Mouse (Mus musculus): Measurements from ENCODE around the gene Nfe2l2.

Gene Nfe2l2

GRCm38 (mm10) chr2:75685458-75685861 lies 19.0 kb downstream of the Nfe2l2 start:
- no peak for DNase-seq (ENCODE audit: low spot score in 2 of 2)

- DNase-seq (ENCODE audit: low spot score in 2 of 2): no peak
Observed at GRCm38 (mm10) chr2:75684526-75684925, 19.9 kb downstream of the Nfe2l2 start.

DNA sequence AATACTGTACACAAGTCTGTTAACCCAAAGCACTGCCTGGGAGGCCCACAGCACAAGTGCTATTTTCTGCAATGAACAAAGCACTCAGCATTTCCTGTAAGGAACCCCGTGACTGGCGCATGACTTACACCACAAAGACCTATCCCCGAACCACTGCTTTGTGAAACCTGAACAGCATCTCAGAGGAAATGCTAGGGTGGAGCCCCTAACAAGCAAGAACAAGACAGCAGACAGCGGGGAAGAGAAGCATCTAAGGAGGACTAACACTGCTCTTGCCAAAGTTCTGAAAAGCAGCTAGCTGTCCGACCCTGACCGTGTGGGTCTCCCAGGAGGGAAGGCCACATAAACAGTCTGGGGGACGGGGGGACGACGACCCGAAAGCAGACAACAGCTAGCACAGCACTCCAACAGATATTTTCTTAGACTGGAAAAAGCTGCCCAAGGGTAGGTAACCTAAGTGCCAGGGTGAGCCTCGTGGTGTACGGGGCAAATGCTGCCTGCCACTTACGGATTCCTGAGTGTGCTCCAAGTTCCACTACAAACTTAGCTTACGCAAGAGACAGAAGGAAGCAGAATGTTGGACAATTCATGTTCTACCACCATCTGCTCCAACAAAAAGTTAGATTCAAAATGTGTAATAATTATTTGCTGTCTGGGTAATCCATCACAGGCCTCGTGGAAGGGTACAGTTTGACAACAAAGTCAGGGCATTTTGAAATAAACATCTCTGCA lies 21.3 kb downstream of the Nfe2l2 start:
- DNase-seq (ENCODE audit: low spot score in 2 of 2): no peak

DNA sequence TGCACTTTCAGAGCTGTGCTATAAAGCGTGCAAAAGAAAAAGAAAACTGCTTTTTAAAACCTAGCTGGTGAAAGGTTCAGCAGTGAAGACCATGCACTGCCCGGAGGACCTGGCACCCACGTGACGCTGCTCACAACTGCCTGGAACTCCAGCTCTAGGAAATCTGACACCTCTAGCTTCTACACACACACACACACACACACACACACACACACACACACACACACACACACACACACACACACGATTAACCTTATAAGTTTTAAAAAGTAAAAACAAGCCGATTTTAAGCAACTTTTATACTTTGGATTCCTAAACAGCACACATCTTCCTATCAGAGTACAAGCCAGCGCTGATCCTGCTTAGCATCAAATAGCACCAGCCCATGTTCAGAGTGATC lies 23.0 kb downstream of the Nfe2l2 start:
- no peak for DNase-seq (ENCODE audit: low spot score in 2 of 2)

- DNase-seq (ENCODE audit: low spot score in 2 of 2): no peak
Observed at GRCm38 (mm10) chr2:75679947-75680346, 24.5 kb downstream of the Nfe2l2 start.

DNA sequence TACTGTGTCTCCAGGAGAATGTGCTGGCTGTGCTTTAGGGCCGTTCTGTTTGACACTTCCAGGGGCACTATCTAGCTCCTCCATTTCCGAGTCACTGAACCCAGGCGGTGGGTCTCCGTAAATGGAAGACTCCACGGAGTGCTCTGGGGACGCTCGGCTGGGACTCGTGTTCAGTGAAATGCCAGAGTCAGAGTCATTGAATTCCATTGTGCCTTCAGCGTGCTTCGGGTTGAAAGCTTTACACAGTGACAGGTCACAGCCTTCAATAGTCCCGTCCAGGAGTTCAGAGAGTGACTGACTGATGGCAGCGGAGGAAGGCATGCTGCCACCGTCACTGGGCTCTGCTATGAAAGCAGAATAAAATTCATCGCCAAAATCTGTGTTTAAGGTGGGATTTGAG lies 27.9 kb downstream of the Nfe2l2 start:
- DNase-seq (ENCODE audit: low spot score in 2 of 2): no peak

- DNase-seq (ENCODE audit: low spot score in 2 of 2): no peak
Observed at GRCm38 (mm10) chr2:75672561-75672960, 31.9 kb downstream of the Nfe2l2 start.

GRCm38 (mm10) chr2:75671337-75671660 lies 33.1 kb downstream of the Nfe2l2 start:
- no peak for DNase-seq (ENCODE audit: low spot score in 2 of 2)

DNA sequence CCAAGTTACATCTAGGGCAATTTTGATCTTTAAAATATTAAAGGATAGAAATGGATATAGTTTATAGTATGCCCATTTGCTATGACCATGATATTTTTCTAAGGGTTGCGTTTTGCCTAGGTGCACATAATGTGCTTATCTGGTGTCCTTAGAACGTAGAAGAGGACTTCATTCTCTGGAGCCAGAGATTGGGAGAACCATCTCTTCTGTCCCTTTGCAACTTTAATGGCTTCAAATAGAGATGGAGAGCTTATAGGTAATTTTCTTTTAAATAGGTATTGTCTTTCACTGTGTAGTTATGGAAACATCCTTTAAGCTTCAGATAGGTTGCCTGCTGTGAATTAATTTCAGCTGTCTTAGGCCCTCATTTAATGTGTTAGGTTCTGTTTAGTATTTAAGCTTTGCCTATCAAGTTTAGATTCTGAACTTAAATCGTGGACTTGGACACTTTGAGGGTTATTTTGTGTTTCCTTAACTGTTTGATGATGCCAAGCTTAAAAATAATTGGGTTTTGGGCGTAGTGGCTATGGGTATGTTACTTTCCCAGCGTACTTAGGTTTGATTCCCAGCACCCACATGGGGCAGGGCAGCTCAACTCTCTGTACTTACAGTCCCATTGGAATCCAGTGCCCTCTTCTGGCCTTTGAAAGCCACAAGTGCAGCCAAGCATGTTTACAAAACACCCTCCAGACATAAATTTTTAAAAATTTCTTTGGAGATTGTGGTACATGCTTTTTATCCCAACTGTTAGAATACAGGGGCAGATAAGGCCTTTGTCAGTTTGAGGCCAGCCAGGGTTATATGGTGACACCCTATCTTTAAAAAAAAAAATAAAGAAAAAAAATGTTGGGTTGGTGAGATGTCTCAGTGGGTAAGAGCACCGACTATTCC lies 33.8 kb downstream of the Nfe2l2 start:
- no peak for DNase-seq (ENCODE audit: low spot score in 2 of 2)

DNA sequence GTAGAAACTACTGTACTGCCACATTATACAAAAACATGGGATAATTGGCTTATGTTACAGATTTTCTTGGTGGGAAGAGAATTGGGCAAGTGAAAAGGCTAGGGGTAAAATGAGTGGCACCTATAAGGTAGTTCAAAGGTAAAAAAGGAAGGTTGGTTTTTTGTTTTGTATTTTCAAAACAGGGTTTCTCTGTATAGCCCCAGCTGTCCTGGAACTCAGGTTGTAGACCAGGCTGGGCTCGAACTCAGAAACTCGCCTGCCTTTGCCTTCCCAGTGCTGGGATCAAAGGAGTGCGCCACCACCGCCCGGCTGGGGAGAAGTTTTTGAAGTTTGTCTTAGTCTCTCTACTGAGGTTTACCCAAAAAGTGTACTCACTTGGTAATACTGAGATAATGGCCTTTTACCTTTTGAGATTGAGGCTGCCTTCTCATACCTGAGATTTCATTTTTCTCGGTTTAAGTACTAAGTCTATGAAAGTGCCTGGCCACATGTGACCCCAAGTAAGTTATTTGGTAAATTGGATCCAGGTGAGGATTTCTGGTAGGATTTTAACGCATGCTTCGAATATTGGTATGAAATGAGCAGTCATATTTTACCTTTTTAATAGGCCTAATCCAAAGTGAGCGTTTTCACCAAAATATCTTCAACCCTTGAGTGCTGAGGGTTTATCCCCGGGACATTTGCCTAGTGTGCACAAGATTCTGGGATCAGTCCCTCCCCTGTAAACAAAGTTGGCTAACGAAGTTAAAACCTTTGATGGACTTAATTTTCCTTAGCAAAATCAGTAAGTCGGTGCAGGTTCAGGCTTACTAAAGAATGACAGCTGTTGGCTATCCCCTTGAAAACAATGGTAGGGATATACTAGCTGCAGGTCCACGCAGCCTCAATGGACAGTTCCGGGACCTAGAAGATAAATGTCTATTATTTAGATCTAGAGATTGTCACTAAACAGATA lies 34.7 kb downstream of the Nfe2l2 start:
- no peak for DNase-seq (ENCODE audit: low spot score in 2 of 2)

DNA sequence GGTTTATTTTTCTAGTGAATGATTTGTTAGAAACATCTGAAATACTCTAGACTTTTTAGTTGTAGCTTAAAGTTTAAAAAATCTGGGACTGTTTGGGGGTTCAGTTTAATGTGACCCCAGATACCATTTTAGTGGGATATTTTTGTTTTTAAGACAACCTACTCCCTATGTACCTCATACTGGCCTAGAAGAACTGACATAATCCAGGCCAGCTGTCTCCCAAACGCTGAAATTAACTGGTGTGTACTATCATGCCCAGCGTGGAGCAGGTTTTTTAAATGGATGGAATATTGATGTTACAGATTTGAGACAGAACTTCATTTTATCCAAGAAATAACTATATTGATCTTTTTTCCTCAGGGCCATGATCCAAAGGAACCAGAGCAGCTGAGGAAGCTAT lies 43.3 kb downstream of the Nfe2l2 start:
- DNase-seq (ENCODE audit: low spot score in 2 of 2): no peak

- DNase-seq (ENCODE audit: low spot score in 2 of 2): no peak
Observed at GRCm38 (mm10) chr2:75660255-75660948, 44.0 kb downstream of the Nfe2l2 start.

- DNase-seq (ENCODE audit: low spot score in 2 of 2): peak; percentile 91 to 92
Observed at GRCm38 (mm10) chr2:75659629-75659960, 44.8 kb downstream of the Nfe2l2 start.

- DNase-seq (ENCODE audit: low spot score in 2 of 2): peak; percentile 99 to 100
Observed at GRCm38 (mm10) chr2:75658727-75659628, 45.5 kb downstream of the Nfe2l2 start, which contains the start of gene Hnrnpa3. Gene Hnrnpa3 (plus strand): TSS chr2:75659261.

- no peak for DNase-seq (ENCODE audit: low spot score in 2 of 2)
Observed at GRCm38 (mm10) chr2:75657907-75658691, 46.3 kb downstream of the Nfe2l2 start.

- no peak for DNase-seq (ENCODE audit: low spot score in 2 of 2)
Observed at GRCm38 (mm10) chr2:75656924-75657323, 47.5 kb downstream of the Nfe2l2 start.

DNA sequence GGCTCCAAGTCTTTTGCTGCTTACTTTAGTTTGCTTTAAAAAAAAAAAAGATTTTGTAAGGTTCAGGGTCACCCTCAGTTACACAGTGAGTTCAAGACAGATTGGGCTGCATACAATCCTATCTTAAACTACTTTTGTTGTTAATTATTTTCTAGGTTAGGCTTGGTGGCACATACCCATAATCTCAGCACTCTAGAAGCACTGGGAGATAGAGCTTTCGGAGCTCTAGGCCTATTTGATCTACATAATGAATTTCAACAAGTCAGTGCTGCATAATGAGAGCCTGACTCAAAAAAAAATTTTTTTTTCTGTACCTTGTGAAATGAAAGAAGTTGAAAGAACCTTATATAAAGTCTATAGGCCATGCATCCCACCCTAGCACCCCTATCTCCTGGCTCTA lies 49.8 kb downstream of the Nfe2l2 start:
- no peak for DNase-seq (ENCODE audit: low spot score in 2 of 2)

DNA sequence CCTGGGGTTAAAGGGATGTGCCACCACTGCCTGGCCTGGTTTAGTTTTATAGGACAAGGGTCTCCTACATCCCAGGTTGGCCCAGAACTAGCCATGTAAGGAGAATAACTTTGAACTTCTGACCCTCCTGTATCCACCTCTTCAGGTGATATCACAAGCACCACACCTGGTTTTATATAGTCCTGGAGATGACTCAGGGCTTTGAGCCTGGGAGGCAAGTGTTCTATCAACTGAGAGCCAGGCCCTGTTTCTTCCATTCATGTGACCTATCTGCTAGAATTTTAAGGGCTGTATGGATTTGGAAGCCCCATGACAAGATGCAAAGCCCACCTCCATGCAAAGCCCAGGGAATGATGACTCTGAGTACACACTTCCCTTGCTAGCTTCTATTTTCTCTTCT lies 51.3 kb downstream of the Nfe2l2 start:
- no peak for DNase-seq (ENCODE audit: low spot score in 2 of 2)

- DNase-seq (ENCODE audit: low spot score in 2 of 2): no peak
Observed at GRCm38 (mm10) chr2:75650437-75650836, 54.0 kb downstream of the Nfe2l2 start.

- no peak for DNase-seq (ENCODE audit: low spot score in 2 of 2)
Observed at GRCm38 (mm10) chr2:75645251-75645650, 59.2 kb downstream of the Nfe2l2 start.
